Mouse (Mus musculus) heart, postnatal 0 days (tissue): Measurements from ENCODE around the gene App.

Experiments used
- CTCF ChIP-seq: IDR thresholded peaks from 2 replicates; pipeline ENCODE4 v1.5.1; 2016; ENCODE audit warnings: antibody characterized with exemption, control low read depth, low read depth
- EP300 ChIP-seq: IDR thresholded peaks from 2 replicates; pipeline ENCODE4 v1.6.1; 2016; ENCODE audit warnings: antibody characterized with exemption, low read depth

DNA sequence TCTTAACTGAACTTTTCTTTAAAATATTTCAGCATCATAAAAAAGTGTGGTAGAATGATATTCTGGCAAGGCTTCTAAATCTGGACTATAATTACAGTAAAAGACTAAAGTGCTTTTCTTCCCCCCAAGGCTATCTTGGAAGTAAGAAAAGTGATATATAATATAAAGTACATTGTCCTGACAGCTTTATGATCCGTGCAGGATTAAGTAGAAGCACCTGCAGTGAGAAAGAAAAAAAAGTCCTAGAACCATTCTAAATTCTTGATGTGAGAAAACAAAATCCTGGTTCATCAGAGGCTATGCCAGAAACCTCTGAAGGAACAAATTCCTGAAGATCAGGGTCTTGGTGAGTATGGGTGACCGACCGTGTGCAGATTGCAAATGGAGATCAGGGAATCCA, 110.8 kb downstream of the App start:
- TF ChIP-seq CTCF (no peak), EP300 (no peak)
